Mouse (Mus musculus) kidney, postnatal 10 days (tissue): ENCODE measurements at regions not wholly inside any gene's neighbourhood (a gene's known extent, or its start where the extent isn't known, plus 50 kb on each side); places are given as distances from the start of the nearest gene placed in this dataset.
"Not testable (repeated sequence)": the region's sequence is repeated elsewhere in the genome, so short reads cannot be mapped to it uniquely, and the experiment has no call there.

Source experiments
- DNase-seq: peaks from one replicate; pipeline ENCODE4 v3.0.0; 2021; ENCODE audit warnings: mixed read lengths

GRCm38 (mm10) chr7:122820587-122821535, 144.6 kb upstream of the Rbbp6 start:
- DNase-seq: peak; percentile 41

GRCm38 (mm10) chr7:122823429-122823828, 142.1 kb upstream of the Rbbp6 start:
- DNase-seq: no peak

- DNase-seq: no peak
Measured at GRCm38 (mm10) chr7:122839091-122839490, 126.4 kb upstream of the Rbbp6 start.

DNA sequence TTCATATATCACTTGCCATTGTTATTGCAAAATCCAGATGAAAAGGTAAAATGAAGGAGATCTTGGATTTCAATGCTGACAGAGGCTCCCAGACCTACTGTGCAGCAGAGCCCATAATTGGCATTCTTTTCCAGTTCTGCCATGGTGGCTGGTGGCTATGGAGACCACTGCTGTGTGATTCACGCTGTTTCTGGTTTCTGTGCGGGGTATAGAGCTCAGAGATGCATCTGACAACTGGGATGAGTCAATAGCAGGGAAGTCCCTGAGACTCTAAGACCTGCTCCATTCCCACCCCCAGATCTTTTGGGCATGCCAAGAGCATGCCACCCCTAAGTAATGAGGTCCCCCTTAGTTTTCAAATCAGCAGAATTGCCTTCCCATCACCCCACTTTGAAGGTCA, 120.7 kb upstream of the Rbbp6 start:
- no peak for DNase-seq

GRCm38 (mm10) chr7:122847376-122847775, 118.1 kb upstream of the Rbbp6 start:
- DNase-seq: peak; percentile 7

DNA sequence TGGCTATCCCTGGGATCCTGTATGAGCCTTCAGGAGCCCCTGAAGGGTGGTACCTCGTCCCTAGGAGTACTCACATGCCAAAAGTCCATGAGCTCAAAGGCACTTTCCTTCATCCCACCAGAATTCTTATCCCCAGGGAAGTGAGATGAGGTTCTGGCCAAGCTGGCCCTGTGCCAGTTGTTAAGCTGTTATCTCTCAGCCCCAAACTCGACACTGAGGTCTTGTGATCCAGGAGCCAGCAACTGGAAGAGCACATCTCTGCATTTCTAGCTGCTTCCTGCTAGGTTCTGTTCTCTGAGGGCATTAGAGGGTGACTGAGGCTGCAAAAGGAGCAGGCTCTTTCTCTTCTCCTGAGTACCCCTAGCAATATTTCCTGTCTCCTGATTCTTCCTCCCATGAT, 92.1 kb upstream of the Rbbp6 start:
- peak; percentile 15 for DNase-seq

GRCm38 (mm10) chr7:122876286-122876685, 89.2 kb upstream of the Rbbp6 start:
- DNase-seq: peak; percentile 19

- not testable (repeated sequence) for DNase-seq
Measured at GRCm38 (mm10) chr7:122881890-122882500, 83.5 kb upstream of the Rbbp6 start.

DNA sequence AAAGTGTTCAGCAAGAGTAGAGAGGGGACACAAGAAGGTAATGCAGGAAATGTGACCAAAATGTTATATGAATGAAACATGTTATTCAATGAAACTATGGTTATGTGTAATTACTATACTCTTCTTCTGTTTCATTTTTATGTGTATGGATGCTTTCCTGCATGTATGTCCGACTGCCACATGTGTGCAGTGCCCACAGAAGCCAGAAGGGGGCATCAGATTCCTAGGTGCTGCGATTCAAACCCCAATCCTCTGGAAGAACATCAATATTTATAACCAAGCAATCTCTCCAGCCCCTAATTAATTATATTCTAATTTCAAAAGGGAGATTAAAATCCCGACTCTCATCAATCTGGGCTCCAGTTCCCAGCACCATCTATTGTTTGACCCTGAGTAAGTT, 78.7 kb upstream of the Rbbp6 start:
- no peak for DNase-seq

GRCm38 (mm10) chr7:122897148-122897547, 68.3 kb upstream of the Rbbp6 start:
- DNase-seq: no peak

- DNase-seq: no peak
Measured at GRCm38 (mm10) chr7:122906056-122906455, 59.4 kb upstream of the Rbbp6 start.

GRCm38 (mm10) chr7:122909296-122909695, 56.2 kb upstream of the Rbbp6 start:
- DNase-seq: peak; percentile 41
